Mouse (Mus musculus) CH12.LX (cell line): ENCODE results near the gene Gas1. TPM values are rescaled to one million over a fixed set of nuclear protein-coding genes. Genes with fewer than 3 reads are reported as not detected.

ENCODE experiments used
- DNase-seq: peaks from one replicate; pipeline ENCODE4 v3.0.0-alpha.2; 2013; ENCODE audit errors: extremely low read depth
- H3K27ac ChIP-seq: 2 replicates; pipeline ENCODE4 v1.5.1; 2012; ENCODE audit warnings: low read depth, mild to moderate bottlenecking, control low read depth, moderate library complexity; ENCODE audit not compliant: insufficient read depth
- H3K27me3 ChIP-seq: replicated peaks from 2 replicates; pipeline ENCODE3; 2012; ENCODE audit warnings: inconsistent platforms
- H3K36me3 ChIP-seq, 2 experiments: replicated peaks in 1 of 2; 2 replicates each; pipeline versions ENCODE3 to v1.6.1; 2012; ENCODE audit warnings: inconsistent platforms in 1 of 2, low read length in 1 of 2, mild to moderate bottlenecking in 1 of 2, mixed read lengths in 1 of 2, moderate library complexity in 1 of 2; ENCODE audit not compliant: control insufficient read depth in 1 of 2, insufficient read depth in 1 of 2
- H3K4me1 ChIP-seq, 2 experiments: 2 replicates each; pipeline ENCODE4 v1.6.1; 2012; ENCODE audit warnings: inconsistent platforms in 1 of 2, moderate library complexity in 1 of 2; ENCODE audit not compliant: insufficient read depth in 2 of 2, control insufficient read depth in 1 of 2
- H3K4me2 ChIP-seq: 2 replicates; pipeline ENCODE4 v1.6.1; 2012; ENCODE audit warnings: low read depth, mild to moderate bottlenecking, control low read depth; ENCODE audit not compliant: poor library complexity, insufficient read depth, severe bottlenecking
- H3K4me3 ChIP-seq, 3 experiments: fragments of 150-350 bp in 1 of 3; sonication (generic) in 1 of 3; replicated peaks in 1 of 3; 2 replicates each; pipeline versions ENCODE3 to v1.5.1; 2011 to 2012; ENCODE audit warnings: low read depth in 2 of 3, low read length in 2 of 3, mild to moderate bottlenecking in 2 of 3, moderate library complexity in 2 of 3, control low read depth in 1 of 3, improper control_type of control experiment in 1 of 3, inconsistent platforms in 1 of 3, mixed read lengths in 1 of 3; ENCODE audit not compliant: poor library complexity in 1 of 3
- H3K79me2 ChIP-seq: replicated peaks from 2 replicates; pipeline ENCODE4 v1.6.1; 2012; ENCODE audit warnings: mild to moderate bottlenecking, moderate library complexity; ENCODE audit not compliant: control insufficient read depth, poor library complexity, insufficient read depth, severe bottlenecking; ENCODE audit errors: extremely low read depth
- H3K9ac ChIP-seq: 2 replicates; pipeline ENCODE4 v1.6.1; 2012; ENCODE audit warnings: low read depth, mild to moderate bottlenecking, control low read depth, moderate library complexity; ENCODE audit not compliant: insufficient read depth
- H3K9me3 ChIP-seq: replicated peaks from 2 replicates; pipeline ENCODE3; 2012; ENCODE audit warnings: low read length, inconsistent platforms, mixed read lengths
- CHD1 ChIP-seq: IDR thresholded peaks from 2 replicates; pipeline ENCODE4 v1.6.1; 2012; ENCODE audit warnings: low read depth, low read length, improper control_type of control experiment, inconsistent platforms
- EP300 ChIP-seq: IDR thresholded peaks from 2 replicates; pipeline ENCODE4 v1.6.1; 2011; ENCODE audit warnings: low read length, improper control_type of control experiment
- ETS1 ChIP-seq: conservative IDR thresholded peaks from 2 replicates; pipeline ENCODE4 v1.6.1; 2012; ENCODE audit warnings: low read depth, mild to moderate bottlenecking, inconsistent platforms, low read length, improper control_type of control experiment, moderate library complexity
- GABPA ChIP-seq: IDR thresholded peaks from 2 replicates; pipeline ENCODE4 v1.6.1; 2012; ENCODE audit warnings: low read depth, low read length, improper control_type of control experiment, inconsistent platforms; ENCODE audit not compliant: insufficient replicate concordance
- JUND ChIP-seq: conservative IDR thresholded peaks from 2 replicates; pipeline ENCODE4 v1.6.1; 2011; ENCODE audit warnings: low read depth, low read length, improper control_type of control experiment
- MAZ ChIP-seq: IDR thresholded peaks from 2 replicates; pipeline ENCODE4 v1.6.1; 2012; ENCODE audit warnings: low read depth, mild to moderate bottlenecking, inconsistent platforms, low read length, improper control_type of control experiment, moderate library complexity
- MXI1 ChIP-seq: IDR thresholded peaks from 2 replicates; pipeline ENCODE4 v1.6.1; 2011; ENCODE audit warnings: mild to moderate bottlenecking, low read depth, low read length, improper control_type of control experiment
- MYC ChIP-seq: IDR thresholded peaks from 2 replicates; pipeline ENCODE4 v1.6.1; 2011; ENCODE audit warnings: low read depth, mild to moderate bottlenecking, improper control_type of control experiment, low read length
- NELFE ChIP-seq: IDR thresholded peaks from 2 replicates; pipeline ENCODE4 v1.6.1; 2011; ENCODE audit warnings: low read depth, low read length, improper control_type of control experiment
- RCOR1 ChIP-seq: conservative IDR thresholded peaks from 2 replicates; pipeline ENCODE4 v1.6.1; 2012; ENCODE audit warnings: low read depth, mild to moderate bottlenecking, inconsistent platforms, low read length, improper control_type of control experiment
- SMC3 ChIP-seq: IDR thresholded peaks from 2 replicates; pipeline ENCODE4 v1.6.1; 2011; ENCODE audit warnings: low read depth, low read length, improper control_type of control experiment
- TBP ChIP-seq: conservative IDR thresholded peaks from 2 replicates; pipeline ENCODE4 v1.6.1; 2011; ENCODE audit warnings: low read depth, low read length, improper control_type of control experiment
- TCF12 ChIP-seq: IDR thresholded peaks from 2 replicates; pipeline ENCODE4 v1.6.1; 2014; ENCODE audit warnings: low read depth, mild to moderate bottlenecking, inconsistent platforms, low read length, improper control_type of control experiment
- USF2 ChIP-seq: conservative IDR thresholded peaks from 2 replicates; pipeline ENCODE4 v1.6.1; 2011; ENCODE audit warnings: low read depth, low read length, improper control_type of control experiment
- ZC3H11A ChIP-seq: IDR thresholded peaks from 2 replicates; pipeline ENCODE4 v1.6.1; 2012; ENCODE audit warnings: low read depth, mild to moderate bottlenecking, inconsistent platforms, low read length, improper control_type of control experiment
- ZKSCAN1 ChIP-seq: IDR thresholded peaks from 2 replicates; pipeline ENCODE4 v1.6.1; 2012; ENCODE audit warnings: low read depth, inconsistent platforms, low read length, improper control_type of control experiment, borderline replicate concordance
- dilution Hi-C: fragments of 300-500 bp; cut with MboI; formaldehyde crosslinking; loops from 2 replicates; pipeline ENCODE4 v1.14.3; 2020; ENCODE audit warnings: low sequenced_read_pairs; ENCODE audit not compliant: extremely low pct_unique_long_range_greater_than_20kb, extremely low pct_ligation_motif_present
- in situ Hi-C: fragments of 300-500 bp; cut with MboI; formaldehyde crosslinking; loops from 3 replicates; pipeline ENCODE4 v1.14.3; 2019; ENCODE audit warnings: low sequenced_read_pairs, low pct_ligation_motif_present, low pct_unique_long_range_greater_than_20kb, mixed read lengths
- polyA plus RNA-seq: library from polyadenylated mRNA; unstranded; fragments of >175 nt; gene quantifications from 2 replicates; pipeline ENCODE4 v1.2.1, GENCODE M21; 2012; ENCODE audit warnings: low read depth; ENCODE audit not compliant: insufficient read length
- total RNA-seq, 2 experiments: library from RNA; depleted of rRNA; stranded (reverse); fragments of 300-350 nt in 1 of 2; fragments of >200 nt in 1 of 2; gene quantifications; 2 replicates each; pipeline ENCODE4 v1.2.3; 2012 to 2014

The Gas1 gene
- total RNA-seq (2012; rRNA removed) (not detected in 2 replicates), total RNA-seq (2014; rRNA removed) (not detected in 2 replicates), polyA plus RNA-seq (not detected in 2 replicates)

DNA sequence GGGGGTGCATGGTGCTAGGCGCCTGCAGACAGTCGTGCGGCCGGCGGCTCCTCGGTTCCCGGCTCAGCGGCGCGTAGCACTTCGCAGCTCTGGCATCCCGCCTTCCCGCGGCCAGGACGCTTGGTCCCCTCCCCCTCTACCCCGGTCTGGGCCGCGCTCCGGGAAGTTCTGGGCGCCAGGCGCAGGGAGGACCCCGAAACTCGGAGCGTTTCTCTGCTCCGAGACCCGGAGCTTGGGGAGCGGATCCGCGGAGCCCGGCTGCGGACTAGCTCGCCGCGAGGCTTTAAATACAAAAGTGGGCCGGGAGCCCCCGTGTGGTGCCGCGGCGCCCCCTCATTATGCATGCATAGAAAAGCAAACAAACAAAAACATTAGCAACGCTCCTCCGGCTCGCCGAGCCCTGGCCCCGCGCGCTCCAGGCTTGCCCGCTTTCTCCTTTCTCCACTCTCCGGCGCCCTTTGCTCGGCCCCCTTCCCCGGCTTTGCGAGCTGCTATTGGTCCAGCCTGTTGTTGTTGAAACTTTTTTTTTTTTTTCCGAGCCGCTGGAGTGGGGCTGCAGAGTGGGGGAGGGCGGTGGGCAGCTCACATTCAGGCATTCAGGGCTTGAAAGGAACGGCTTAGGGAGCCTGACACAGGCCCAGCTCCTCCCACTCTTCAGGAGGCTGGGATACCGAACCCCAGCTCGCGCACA lies at the start of gene Gas1:
Gene Gas1 (minus strand): TSS at position 260 of the 691 bp plus-strand sequence.
- no peak for DNase-seq
- Histone ChIP-seq H3K36me3 (no peaks in the 10 kb centered on the region), H3K4me2 (no peak within 1 kb of the TSS), H3K9ac (no peak within 1 kb of the TSS), H3K79me2 (no peaks in the 10 kb centered on the region), H3K27ac (no peak within 1 kb of the TSS), H3K4me1 (no peaks in the 10 kb centered on the region), H3K27me3 (no peaks in the 10 kb centered on the region), H3K4me3 (no peak within 1 kb of the TSS), H3K9me3 (peaks cover 68% of the 10 kb centered on the region)
- TF ChIP-seq SMC3 (no peak), ETS1 (no peak), ZKSCAN1 (no peak), RCOR1 (no peak), MXI1 (no peak), TBP (no peak), USF2 (no peak), EP300 (no peak), MYC (no peak), ZC3H11A (no peak), CHD1 (no peak), NELFE (no peak), JUND (no peak), TCF12 (no peak)
- dilution Hi-C loops: no loop called here
- in situ Hi-C loops: no loop called here

DNA sequence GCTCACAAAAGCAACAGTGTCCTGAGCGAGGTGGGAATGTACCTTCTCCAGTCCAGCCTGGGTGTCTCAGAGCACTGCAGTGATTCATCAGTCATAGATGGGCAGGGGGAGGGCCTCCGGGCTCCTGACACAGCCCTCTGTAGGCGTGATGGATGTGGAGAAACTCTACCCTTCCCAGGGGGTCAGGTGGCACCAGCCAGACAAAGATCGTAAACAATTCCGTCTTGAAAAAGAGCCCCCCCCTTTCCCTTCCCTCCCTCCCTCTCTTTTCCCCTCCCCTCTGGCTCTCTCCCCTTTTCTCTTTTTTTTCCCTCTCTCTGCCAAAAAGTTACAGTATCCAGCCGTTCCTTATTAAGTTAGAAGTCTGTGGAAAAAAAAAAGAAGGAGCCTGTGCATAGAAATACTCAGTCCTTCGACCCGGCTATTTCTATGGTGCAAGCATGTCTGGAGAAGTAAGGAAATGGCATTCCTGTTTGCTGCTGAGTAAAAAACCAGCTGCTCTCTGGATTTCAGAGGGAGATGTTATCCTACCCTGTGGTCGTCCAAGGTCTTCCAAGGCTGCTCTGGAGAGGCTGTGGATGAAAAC lies 49.2 kb upstream of the Gas1 start:
- H3K4me2 ChIP-seq: no peak overlapping the region
- H3K27me3 ChIP-seq: no peaks in the 10 kb centered on the region
- no peaks in the 10 kb centered on the region for H3K79me2 ChIP-seq
- no peak overlapping the region for H3K4me3 ChIP-seq
- H3K36me3 ChIP-seq: no peaks in the 10 kb centered on the region
- no peak overlapping the region for H3K9ac ChIP-seq
- H3K9me3 ChIP-seq: peaks cover 82% of the 10 kb centered on the region
- no peak overlapping the region for H3K27ac ChIP-seq
- dilution Hi-C loops: no loop called here
- no peaks in the 10 kb centered on the region for H3K4me1 ChIP-seq
- TF ChIP-seq GABPA: no peak
- TF ChIP-seq MAZ: no peak
- in situ Hi-C loops: no loop called here
- DNase-seq: no peak
